Mouse (Mus musculus) neural tube, embryonic 12.5 days (tissue): ENCODE results near the gene Wdr17. TPM values are rescaled to one million over a fixed set of nuclear protein-coding genes. Genes with fewer than 3 reads are reported as not detected.

Source experiments
- ATAC-seq: fragments of 200-750 bp; cut with Nextera tagmentation; 2 replicates; pipeline ENCODE4 v1.8.0; 2017; ENCODE audit warnings: low read depth, mild to moderate bottlenecking, moderate TSS enrichment, moderate library complexity; ENCODE audit not compliant: low FRiP score
- H3K27ac ChIP-seq: fragments of 300-500 bp; sonication (generic); 2 replicates; pipeline ENCODE4 v1.5.1; 2016
- H3K27me3 ChIP-seq: fragments of 300-500 bp; sonication (generic); replicated peaks from 2 replicates; pipeline ENCODE4 v1.6.1; 2016; ENCODE audit warnings: mild to moderate bottlenecking
- H3K36me3 ChIP-seq: fragments of 300-500 bp; sonication (generic); 2 replicates; pipeline ENCODE4 v1.6.1; 2016; ENCODE audit warnings: mild to moderate bottlenecking
- H3K4me1 ChIP-seq: fragments of 300-500 bp; sonication (generic); 2 replicates; pipeline ENCODE4 v1.6.1; 2016
- H3K4me2 ChIP-seq: fragments of 300-500 bp; sonication (generic); replicated peaks from 2 replicates; pipeline ENCODE4 v1.6.1; 2016; ENCODE audit warnings: mild to moderate bottlenecking
- H3K4me3 ChIP-seq: fragments of 300-500 bp; sonication (generic); 2 replicates; pipeline ENCODE4 v1.5.1; 2016
- H3K9ac ChIP-seq: fragments of 300-500 bp; sonication (generic); 2 replicates; pipeline ENCODE4 v1.6.1; 2016; ENCODE audit warnings: mild to moderate bottlenecking
- H3K9me3 ChIP-seq: fragments of 300-500 bp; sonication (generic); 2 replicates; pipeline ENCODE4 v1.6.1; 2016; ENCODE audit warnings: mild to moderate bottlenecking
- WGBS: fragments of 180-500 bp; shearing (Covaris S2); methylation state at CpG from one replicate; pipeline ENCODE4 v1.1.7; 2016; 5-methylcytosine and 5-hydroxymethylcytosine counted together
- polyA plus RNA-seq: library from polyadenylated mRNA; unstranded; fragments of >200 nt; fragmentation: Nextera tagmentation; extraction: Ambion mirVana; gene quantifications from 2 replicates; pipeline ENCODE4 v1.2.1, GENCODE M21; 2016

The Wdr17 gene
- polyA plus RNA-seq, 1 experiment from 2014 or later = 5.8 TPM

GRCm38 (mm10) chr8:54779317-54780133 lies 107.5 kb downstream of the Wdr17 start:
- WGBS = under 1% methylated on average over 23 of the region's 23 CpGs

DNA sequence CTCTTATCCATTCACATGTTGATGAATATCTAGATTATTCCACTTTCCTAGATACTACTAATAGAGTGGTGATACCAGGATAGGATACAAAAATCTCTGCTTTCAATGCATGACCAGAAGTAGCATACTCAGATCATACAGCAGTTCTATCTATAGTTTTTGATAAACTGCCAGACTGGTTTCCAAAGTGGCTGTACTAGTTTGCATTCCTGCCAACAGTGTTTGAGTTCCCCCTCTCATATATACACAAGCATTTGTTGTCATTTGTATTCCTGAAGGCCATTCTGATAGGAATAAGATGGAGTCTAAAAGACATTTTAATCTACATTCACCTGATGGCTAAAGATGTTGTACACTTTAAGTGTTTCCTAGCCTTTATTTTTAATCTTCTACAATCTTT lies 110.0 kb downstream of the Wdr17 start:
- Histone ChIP-seq H3K4me1 (peaks cover 6% of the 10 kb centered on the region; the same call in 1 of the 2 replicates), H3K27me3 (no peaks in the 10 kb centered on the region), H3K4me2 (no peak overlapping the region), H3K4me3 (no peak overlapping the region), H3K9me3 (no peaks in the 10 kb centered on the region), H3K36me3 (no peaks in the 10 kb centered on the region), H3K9ac (no peak overlapping the region), H3K27ac (no peak overlapping the region)
- no peak for ATAC-seq

More at GRCm38 (mm10) chr8:54779317-54780133, 107.5 kb downstream of the Wdr17 start:
- Histone ChIP-seq H3K27ac (no peak overlapping the region), H3K9ac (peak overlapping the region; percentile 53; the same call in 1 of the 2 replicates), H3K4me1 (peaks cover 6% of the 10 kb centered on the region; the same call in 1 of the 2 replicates), H3K9me3 (no peaks in the 10 kb centered on the region), H3K4me2 (peak overlapping the region; percentile 71), H3K36me3 (no peaks in the 10 kb centered on the region), H3K27me3 (no peaks in the 10 kb centered on the region), H3K4me3 (peak overlapping the region; percentile 26)
- peak; percentile 82 for ATAC-seq

GRCm38 (mm10) chr8:54776241-54776640 lies 110.7 kb downstream of the Wdr17 start:
- H3K9me3 ChIP-seq = no peaks in the 10 kb centered on the region
- H3K4me3 ChIP-seq = no peak overlapping the region
- H3K4me2 ChIP-seq = no peak overlapping the region
- no peak for ATAC-seq
- peaks cover 6% of the 10 kb centered on the region; the same call in 1 of the 2 replicates for H3K4me1 ChIP-seq
- no peaks in the 10 kb centered on the region for H3K36me3 ChIP-seq
- H3K27ac ChIP-seq = no peak overlapping the region
- H3K9ac ChIP-seq = no peak overlapping the region
- no peaks in the 10 kb centered on the region for H3K27me3 ChIP-seq

GRCm38 (mm10) chr8:54757646-54758045 lies 129.3 kb downstream of the Wdr17 start:
- WGBS = 89% methylated on average over 1 of the region's 1 CpGs
- H3K4me3 ChIP-seq = no peak overlapping the region
- H3K9ac ChIP-seq = no peak overlapping the region
- no peak overlapping the region for H3K27ac ChIP-seq
- H3K4me1 ChIP-seq = no peaks in the 10 kb centered on the region
- ATAC-seq = no peak
- no peaks in the 10 kb centered on the region for H3K27me3 ChIP-seq
- no peaks in the 10 kb centered on the region for H3K36me3 ChIP-seq
- no peak overlapping the region for H3K4me2 ChIP-seq
- H3K9me3 ChIP-seq = no peaks in the 10 kb centered on the region

DNA sequence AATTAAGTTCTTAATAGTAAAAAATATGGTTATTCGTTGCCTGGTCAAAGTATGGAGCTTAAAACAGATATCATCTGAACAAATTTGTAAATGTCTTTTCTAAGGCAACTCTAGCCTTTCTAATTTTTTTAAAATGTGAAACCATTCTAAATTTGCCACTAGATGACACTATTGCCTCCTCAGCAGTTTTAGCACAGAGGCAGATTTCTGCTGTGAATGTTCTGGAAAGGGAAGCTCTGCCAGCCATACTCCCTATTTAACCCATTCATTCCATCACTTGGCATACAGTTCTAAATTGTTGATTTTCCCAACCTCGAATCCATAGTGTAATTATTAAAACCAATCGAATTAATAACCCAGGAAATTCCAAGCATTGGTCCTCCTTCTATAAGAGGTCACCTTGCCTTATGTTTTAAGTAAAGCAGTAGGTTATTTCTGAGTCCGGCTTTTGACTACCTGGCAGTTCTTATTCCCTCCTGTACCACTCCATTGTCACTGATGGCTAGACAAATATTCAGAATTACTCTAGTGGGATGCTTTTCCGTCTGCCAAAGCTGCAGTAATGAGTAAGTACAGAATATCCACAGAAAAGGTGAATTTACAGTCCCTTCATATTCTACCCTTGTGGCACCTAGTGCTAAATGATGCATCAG lies 150.2 kb downstream of the Wdr17 start:
- Histone ChIP-seq H3K4me2 (no peak overlapping the region), H3K4me1 (no peaks in the 10 kb centered on the region), H3K27me3 (no peaks in the 10 kb centered on the region), H3K9ac (no peak overlapping the region), H3K36me3 (no peaks in the 10 kb centered on the region), H3K4me3 (no peak overlapping the region), H3K27ac (no peak overlapping the region), H3K9me3 (no peaks in the 10 kb centered on the region)
- 67% methylated on average over 5 of the region's 5 CpGs for WGBS
- no peak for ATAC-seq

DNA sequence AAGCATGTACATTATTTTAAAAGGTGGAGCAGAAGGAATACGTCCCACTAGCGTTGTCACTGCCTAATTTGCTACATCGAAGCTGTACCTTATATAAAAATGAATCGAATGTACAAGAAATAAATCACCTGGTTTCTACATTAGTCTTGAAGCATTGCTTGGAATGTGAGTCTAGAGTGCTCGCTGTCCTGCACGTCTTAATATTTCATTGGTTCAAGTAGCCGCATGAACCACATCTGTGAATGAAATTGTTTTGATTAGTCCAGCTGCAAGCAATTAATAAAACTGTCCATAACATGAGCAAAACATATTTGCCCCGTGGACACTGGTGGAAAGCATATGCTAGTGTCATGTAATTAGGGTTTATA lies 162.3 kb downstream of the Wdr17 start:
- 17% methylated on average over 8 of the region's 8 CpGs for WGBS
- H3K36me3 ChIP-seq = no peaks in the 10 kb centered on the region
- ATAC-seq = peak; percentile 66
- H3K9me3 ChIP-seq = no peaks in the 10 kb centered on the region
- 0 out of 2 replicates have a peak overlapping the region, but pooled peaks have one; percentile 36 for H3K9ac ChIP-seq
- no peak overlapping the region for H3K27ac ChIP-seq
- H3K4me3 ChIP-seq = peak overlapping the region; percentile 55
- H3K4me1 ChIP-seq = no peaks in the 10 kb centered on the region
- no peaks in the 10 kb centered on the region for H3K27me3 ChIP-seq
- peak overlapping the region; percentile 61 for H3K4me2 ChIP-seq

GRCm38 (mm10) chr8:54723976-54724667 lies 162.9 kb downstream of the Wdr17 start:
- Histone ChIP-seq H3K27me3 (no peaks in the 10 kb centered on the region), H3K4me1 (no peaks in the 10 kb centered on the region), H3K4me2 (peak overlapping the region; percentile 61), H3K27ac (no peak overlapping the region), H3K9me3 (no peaks in the 10 kb centered on the region), H3K36me3 (no peaks in the 10 kb centered on the region), H3K4me3 (peak overlapping the region; percentile 55), H3K9ac (peak overlapping the region; percentile 36; the same call in 1 of the 2 replicates)
- WGBS = 2% methylated on average over 23 of the region's 23 CpGs
- ATAC-seq = peak; percentile 100

- H3K27me3 ChIP-seq = no peaks in the 10 kb centered on the region
- H3K36me3 ChIP-seq = no peaks in the 10 kb centered on the region
- no peak for ATAC-seq
- WGBS = 77% methylated on average over 4 of the region's 4 CpGs
- no peaks in the 10 kb centered on the region for H3K9me3 ChIP-seq
- H3K4me1 ChIP-seq = no peaks in the 10 kb centered on the region
- no peak overlapping the region for H3K9ac ChIP-seq
- no peak overlapping the region for H3K27ac ChIP-seq
- H3K4me3 ChIP-seq = no peak overlapping the region
- H3K4me2 ChIP-seq = no peak overlapping the region
Measured at GRCm38 (mm10) chr8:54718515-54718914, 168.5 kb downstream of the Wdr17 start.

GRCm38 (mm10) chr8:54705743-54706142 lies 181.2 kb downstream of the Wdr17 start:
- no peak overlapping the region for H3K4me3 ChIP-seq
- no peak overlapping the region for H3K9ac ChIP-seq
- H3K9me3 ChIP-seq = no peaks in the 10 kb centered on the region
- H3K27me3 ChIP-seq = no peaks in the 10 kb centered on the region
- WGBS = 69% methylated on average over 2 of the region's 2 CpGs
- ATAC-seq = no peak
- no peak overlapping the region for H3K4me2 ChIP-seq
- no peak overlapping the region for H3K27ac ChIP-seq
- H3K4me1 ChIP-seq = no peaks in the 10 kb centered on the region
- no peaks in the 10 kb centered on the region for H3K36me3 ChIP-seq

- no peak for ATAC-seq
- Histone ChIP-seq H3K9ac (no peak overlapping the region), H3K4me1 (no peaks in the 10 kb centered on the region), H3K36me3 (no peaks in the 10 kb centered on the region), H3K27me3 (no peaks in the 10 kb centered on the region), H3K4me2 (no peak overlapping the region), H3K4me3 (no peak overlapping the region), H3K27ac (no peak overlapping the region), H3K9me3 (no peaks in the 10 kb centered on the region)
Measured at GRCm38 (mm10) chr8:54671806-54672205, 215.2 kb downstream of the Wdr17 start.

GRCm38 (mm10) chr8:54667756-54668155 lies 219.2 kb downstream of the Wdr17 start:
- Histone ChIP-seq H3K36me3 (no peaks in the 10 kb centered on the region), H3K4me1 (no peaks in the 10 kb centered on the region), H3K4me3 (no peak overlapping the region), H3K4me2 (no peak overlapping the region), H3K9me3 (no peaks in the 10 kb centered on the region), H3K9ac (no peak overlapping the region), H3K27ac (no peak overlapping the region), H3K27me3 (no peaks in the 10 kb centered on the region)
- WGBS = 81% methylated on average over 3 of the region's 3 CpGs
- no peak for ATAC-seq

GRCm38 (mm10) chr8:54660675-54661074 lies 226.3 kb downstream of the Wdr17 start:
- 46% methylated on average over 5 of the region's 5 CpGs for WGBS
- no peak for ATAC-seq
- H3K4me2 ChIP-seq = no peak overlapping the region

More at GRCm38 (mm10) chr8:54660675-54661074, 226.3 kb downstream of the Wdr17 start:
- no peak overlapping the region for H3K4me3 ChIP-seq
- H3K36me3 ChIP-seq = no peaks in the 10 kb centered on the region
- H3K27me3 ChIP-seq = no peaks in the 10 kb centered on the region
- no peak overlapping the region for H3K27ac ChIP-seq
- H3K9ac ChIP-seq = no peak overlapping the region
- H3K9me3 ChIP-seq = no peaks in the 10 kb centered on the region
- H3K4me1 ChIP-seq = no peaks in the 10 kb centered on the region
